Mouse (Mus musculus): Measurements from ENCODE around the gene Vcl. TPM values are rescaled to one million over a fixed set of nuclear protein-coding genes. Genes with fewer than 3 reads are reported as not detected.

Gene Vcl
- polyA plus RNA-seq, 1 experiment from 2014 or later: 12.8 TPM

GRCm38 (mm10) chr14:21031783-21032511, 102.7 kb downstream of the Vcl start:
- Histone ChIP-seq H3K4me3 (no peak overlapping the region), H3K4me2 (no peak overlapping the region), H3K27me3 (replicated peaks) (no peaks in the 10 kb centered on the region), H3K27ac (no peak overlapping the region), H3K36me3 (replicated peaks) (peaks cover 6% of the 10 kb centered on the region), H3K9me3 (no peaks in the 10 kb centered on the region), H3K9ac (no peak overlapping the region), H3K4me1 (no peaks in the 10 kb centered on the region)
- no peak; the same call in 1 of the 2 replicates for ATAC-seq (replicated peaks)
- 79% methylated on average over 6 of the region's 6 CpGs for WGBS

GRCm38 (mm10) chr14:21034271-21034670, 105.1 kb downstream of the Vcl start:
- Histone ChIP-seq H3K36me3 (replicated peaks) (peaks cover 20% of the 10 kb centered on the region), H3K4me2 (no peak overlapping the region), H3K9ac (no peak overlapping the region), H3K27ac (no peak overlapping the region), H3K4me3 (no peak overlapping the region), H3K4me1 (no peaks in the 10 kb centered on the region), H3K27me3 (replicated peaks) (no peaks in the 10 kb centered on the region), H3K9me3 (no peaks in the 10 kb centered on the region)
- no peak for ATAC-seq (replicated peaks)
- WGBS: 92% methylated on average over 4 of the region's 4 CpGs

GRCm38 (mm10) chr14:21034791-21035190, 105.6 kb downstream of the Vcl start:
- Histone ChIP-seq H3K4me1 (no peaks in the 10 kb centered on the region), H3K27me3 (replicated peaks) (no peaks in the 10 kb centered on the region), H3K9me3 (no peaks in the 10 kb centered on the region), H3K4me2 (no peak overlapping the region), H3K4me3 (no peak overlapping the region), H3K9ac (no peak overlapping the region), H3K36me3 (replicated peaks) (peaks cover 25% of the 10 kb centered on the region), H3K27ac (no peak overlapping the region)
- ATAC-seq (replicated peaks): no peak
- 92% methylated on average over 3 of the region's 3 CpGs for WGBS

GRCm38 (mm10) chr14:21039077-21039476, 109.9 kb downstream of the Vcl start:
- no peak overlapping the region for H3K9ac ChIP-seq
- H3K4me3 ChIP-seq: no peak overlapping the region
- no peaks in the 10 kb centered on the region for H3K27me3 ChIP-seq (replicated peaks)
- H3K27ac ChIP-seq: no peak overlapping the region
- ATAC-seq (replicated peaks): no peak
- no peaks in the 10 kb centered on the region for H3K4me1 ChIP-seq
- peaks cover 34% of the 10 kb centered on the region for H3K36me3 ChIP-seq (replicated peaks)
- 93% methylated on average over 12 of the region's 12 CpGs for WGBS
- no peak overlapping the region for H3K4me2 ChIP-seq
- H3K9me3 ChIP-seq: no peaks in the 10 kb centered on the region

GRCm38 (mm10) chr14:21039623-21040022, 110.4 kb downstream of the Vcl start:
- ATAC-seq (replicated peaks): no peak
- peaks cover 37% of the 10 kb centered on the region for H3K36me3 ChIP-seq (replicated peaks)
- WGBS: 92% methylated on average over 4 of the region's 4 CpGs

GRCm38 (mm10) chr14:21047840-21048239, 118.6 kb downstream of the Vcl start:
- Histone ChIP-seq H3K4me1 (peaks cover 9% of the 10 kb centered on the region), H3K27me3 (replicated peaks) (no peaks in the 10 kb centered on the region), H3K9me3 (no peaks in the 10 kb centered on the region), H3K36me3 (replicated peaks) (0 out of 2 replicates have a peak, but pooled peaks cover 3% of the 10 kb centered on the region), H3K4me2 (no peak overlapping the region), H3K27ac (no peak overlapping the region), H3K4me3 (no peak overlapping the region), H3K9ac (no peak overlapping the region)
- no peak for ATAC-seq (replicated peaks)
- WGBS: 92% methylated on average over 2 of the region's 2 CpGs

More at GRCm38 (mm10) chr14:21039623-21040022, 110.4 kb downstream of the Vcl start:
- Histone ChIP-seq H3K27ac (no peak overlapping the region), H3K27me3 (replicated peaks) (no peaks in the 10 kb centered on the region), H3K4me1 (no peaks in the 10 kb centered on the region), H3K4me2 (no peak overlapping the region), H3K9me3 (no peaks in the 10 kb centered on the region), H3K4me3 (no peak overlapping the region), H3K9ac (no peak overlapping the region)

- ATAC-seq (replicated peaks): no peak
- Histone ChIP-seq H3K4me3 (no peak overlapping the region), H3K4me1 (peaks cover 16% of the 10 kb centered on the region), H3K9ac (no peak overlapping the region), H3K27me3 (replicated peaks) (no peaks in the 10 kb centered on the region), H3K27ac (no peak overlapping the region), H3K36me3 (replicated peaks) (0 out of 2 replicates have a peak, but pooled peaks cover 3% of the 10 kb centered on the region), H3K4me2 (no peak overlapping the region), H3K9me3 (no peaks in the 10 kb centered on the region)
Observed at GRCm38 (mm10) chr14:21048879-21049278, 119.7 kb downstream of the Vcl start.

- Histone ChIP-seq H3K27ac (no peak overlapping the region), H3K36me3 (replicated peaks) (no peaks in the 10 kb centered on the region), H3K27me3 (replicated peaks) (no peaks in the 10 kb centered on the region), H3K4me2 (peak overlapping the region; percentile 93; the same call in 1 of the 2 replicates), H3K9ac (no peak overlapping the region), H3K4me3 (peak overlapping the region; percentile 82; the same call in 1 of the 2 replicates), H3K4me1 (peaks cover 16% of the 10 kb centered on the region), H3K9me3 (no peaks in the 10 kb centered on the region)
- ATAC-seq (replicated peaks): no peak
- WGBS: 76% methylated on average over 3 of the region's 3 CpGs
Observed at GRCm38 (mm10) chr14:21050734-21051133, 121.5 kb downstream of the Vcl start.

GRCm38 (mm10) chr14:21051380-21052111, 122.3 kb downstream of the Vcl start:
- Histone ChIP-seq H3K4me2 (peak overlapping the region; percentile 93), H3K27me3 (replicated peaks) (no peaks in the 10 kb centered on the region), H3K4me3 (peak overlapping the region; percentile 82), H3K36me3 (replicated peaks) (no peaks in the 10 kb centered on the region), H3K27ac (peak overlapping the region; percentile 97), H3K9me3 (no peaks in the 10 kb centered on the region), H3K4me1 (peaks cover 16% of the 10 kb centered on the region), H3K9ac (peak overlapping the region; percentile 76)
- 10% methylated on average over 28 of the region's 28 CpGs for WGBS
- peak; percentile 21; the same call in 1 of the 2 replicates for ATAC-seq (replicated peaks)

GRCm38 (mm10) chr14:21052112-21052780, 123.0 kb downstream of the Vcl start, which contains the start of the genes Ap3m1 and Adk:
Gene Ap3m1, minus strand, starts transcription at chr14:21052508.
Gene Adk, plus strand, starts transcription at chr14:21052574.
- Histone ChIP-seq H3K4me2 (peak within 1 kb of the TSS; percentile 93), H3K4me1 (peaks cover 16% of the 10 kb centered on the region), H3K27ac (peak within 1 kb of the TSS; percentile 97), H3K9me3 (no peaks in the 10 kb centered on the region), H3K9ac (peak within 1 kb of the TSS; percentile 76), H3K4me3 (peak within 1 kb of the TSS; percentile 82), H3K36me3 (replicated peaks) (no peaks in the 10 kb centered on the region), H3K27me3 (replicated peaks) (no peaks in the 10 kb centered on the region)
- 0% methylated on average over 48 of the region's 48 CpGs for WGBS
- peak; percentile 98 for ATAC-seq (replicated peaks)

- Histone ChIP-seq H3K9ac (peak overlapping the region; percentile 76), H3K9me3 (no peaks in the 10 kb centered on the region), H3K36me3 (replicated peaks) (no peaks in the 10 kb centered on the region), H3K4me2 (peak overlapping the region; percentile 93), H3K27ac (peak overlapping the region; percentile 97), H3K4me3 (peak overlapping the region; percentile 82), H3K27me3 (replicated peaks) (no peaks in the 10 kb centered on the region), H3K4me1 (peaks cover 16% of the 10 kb centered on the region)
- ATAC-seq (replicated peaks): peak; percentile 88
- WGBS: under 1% methylated on average over 25 of the region's 25 CpGs
Observed at GRCm38 (mm10) chr14:21052781-21053130, 123.6 kb downstream of the Vcl start.

- Histone ChIP-seq H3K27ac (peak overlapping the region; percentile 97), H3K4me1 (peaks cover 16% of the 10 kb centered on the region), H3K36me3 (replicated peaks) (no peaks in the 10 kb centered on the region), H3K4me2 (peak overlapping the region; percentile 93), H3K9ac (peak overlapping the region; percentile 76; the same call in 1 of the 2 replicates), H3K9me3 (no peaks in the 10 kb centered on the region), H3K4me3 (peak overlapping the region; percentile 82), H3K27me3 (replicated peaks) (no peaks in the 10 kb centered on the region)
- no peak for ATAC-seq (replicated peaks)
- 9% methylated on average over 8 of the region's 8 CpGs for WGBS
Observed at GRCm38 (mm10) chr14:21053151-21053550, 124.0 kb downstream of the Vcl start.
